Mouse (Mus musculus) ES-Bruce4 (cell line): ENCODE results near the gene Mast3.

Source experiments
- CTCF ChIP-seq: IDR thresholded peaks from one replicate; pipeline ENCODE4 v1.8.1; 2011; ENCODE audit warnings: low read depth, low read length
- POLR2A ChIP-seq: IDR thresholded peaks from one replicate; pipeline ENCODE4 v1.8.1; 2011; ENCODE audit warnings: low read length; ENCODE audit not compliant: insufficient read depth

DNA sequence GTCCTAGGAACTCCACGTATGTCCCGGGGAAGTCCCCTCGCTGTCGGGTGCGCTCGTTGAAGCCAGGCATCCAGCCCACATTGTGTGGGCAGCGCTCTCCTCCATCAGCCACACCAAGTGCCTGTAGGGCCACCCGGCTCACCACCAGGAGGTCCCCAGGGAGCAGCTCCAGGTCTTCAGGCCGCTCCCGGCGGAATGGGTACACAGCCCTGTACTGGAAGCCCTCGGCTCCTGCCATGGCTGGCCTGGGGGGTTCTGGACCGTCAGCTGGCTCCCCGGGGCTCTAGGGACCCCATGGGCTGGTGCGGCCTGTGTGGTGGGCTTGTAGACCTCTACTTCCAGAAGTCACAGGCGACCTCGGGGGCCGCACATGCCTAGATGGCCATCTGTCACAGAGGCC is 30.1 kb downstream of the Mast3 start:
- TF ChIP-seq POLR2A (no peak), CTCF (no peak)
